Mouse (Mus musculus) myocyte (in vitro differentiated cells): ENCODE data around the gene Tmub2. TPM values are rescaled to one million over a fixed set of nuclear protein-coding genes. Genes with fewer than 3 reads are reported as not detected.

Experiments used
- H3K27me3 ChIP-seq: one replicate; pipeline ENCODE4 v1.6.1; 2011; ENCODE audit not compliant: control insufficient read depth, insufficient read depth, insufficient read length
- H3K36me3 ChIP-seq: one replicate; pipeline ENCODE4 v1.6.1; 2011; ENCODE audit not compliant: control insufficient read depth, insufficient read depth
- H3K4me2 ChIP-seq: one replicate; pipeline ENCODE4 v1.6.1; 2011; ENCODE audit warnings: low read depth, control low read depth
- H3K4me3 ChIP-seq: one replicate; pipeline ENCODE4 v1.5.1; 2011; ENCODE audit warnings: mild to moderate bottlenecking, control low read depth, moderate library complexity
- H3K79me2 ChIP-seq: one replicate; pipeline ENCODE4 v1.6.1; 2011; ENCODE audit not compliant: control insufficient read depth, insufficient read depth
- H3ac ChIP-seq: one replicate; pipeline ENCODE4 v1.6.1; 2011; ENCODE audit not compliant: control insufficient read depth, insufficient read length
- CEBPB ChIP-seq: IDR thresholded peaks from 2 replicates; pipeline ENCODE4 v1.6.1; 2011; ENCODE audit warnings: mild to moderate bottlenecking, moderate library complexity; ENCODE audit not compliant: poor library complexity, insufficient read depth, severe bottlenecking
- E2F4 ChIP-seq: IDR thresholded peaks from one replicate; pipeline ENCODE4 v1.6.1; 2011; ENCODE audit warnings: mild to moderate bottlenecking, control low read depth, moderate library complexity; ENCODE audit not compliant: insufficient read depth
- MAX ChIP-seq: IDR thresholded peaks from one replicate; pipeline ENCODE4 v1.6.1; 2011; ENCODE audit warnings: low read depth, mild to moderate bottlenecking, control low read depth
- MYOD1 ChIP-seq, 3 experiments: IDR thresholded peaks; one replicate each; pipeline ENCODE4 v1.6.1; 2011; ENCODE audit warnings: control low read depth in 2 of 3, low read depth in 2 of 3, mild to moderate bottlenecking in 2 of 3, moderate library complexity in 1 of 3; ENCODE audit not compliant: insufficient read length in 2 of 3, control insufficient read depth in 1 of 3
- MYOG ChIP-seq, 3 experiments: IDR thresholded peaks; one replicate each; pipeline ENCODE4 v1.6.1; 2011; ENCODE audit warnings: control low read depth in 2 of 3, low read depth in 2 of 3, mild to moderate bottlenecking in 2 of 3; ENCODE audit not compliant: insufficient read length in 2 of 3, control insufficient read depth in 1 of 3, insufficient read depth in 1 of 3
- POLR2A ChIP-seq: IDR thresholded peaks from one replicate; pipeline ENCODE4 v1.6.1; 2011; ENCODE audit warnings: low read depth, mild to moderate bottlenecking, control low read depth, moderate library complexity; ENCODE audit not compliant: insufficient read length
- POLR2AphosphoS2 ChIP-seq: IDR thresholded peaks from one replicate; pipeline ENCODE4 v1.6.1; 2011; ENCODE audit warnings: low read depth, control low read depth; ENCODE audit not compliant: insufficient read length
- REST ChIP-seq: IDR thresholded peaks from one replicate; pipeline ENCODE4 v1.6.1; 2011; ENCODE audit warnings: mild to moderate bottlenecking, control low read depth, moderate library complexity; ENCODE audit not compliant: insufficient read depth, insufficient read length
- SRF ChIP-seq: IDR thresholded peaks from one replicate; pipeline ENCODE4 v1.6.1; 2011; ENCODE audit warnings: low read depth; ENCODE audit not compliant: control insufficient read depth, insufficient read length
- TCF12 ChIP-seq: IDR thresholded peaks from one replicate; pipeline ENCODE4 v1.6.1; 2011; ENCODE audit warnings: mild to moderate bottlenecking, control low read depth; ENCODE audit not compliant: poor library complexity, insufficient read depth, severe bottlenecking
- TCF3 ChIP-seq: IDR thresholded peaks from one replicate; pipeline ENCODE4 v1.6.1; 2011; ENCODE audit warnings: low read depth, control low read depth; ENCODE audit not compliant: insufficient read length
- USF1 ChIP-seq: IDR thresholded peaks from one replicate; pipeline ENCODE4 v1.6.1; 2011; ENCODE audit warnings: low read depth, mild to moderate bottlenecking, control low read depth, moderate library complexity
- polyA plus RNA-seq: library from polyadenylated mRNA; unstranded; fragments of >200 nt; fragmentation: generic; extraction: Trizol; gene quantifications from one replicate; pipeline ENCODE4 v1.2.1, GENCODE M21; 2012; ENCODE audit warnings: missing spikeins

The Tmub2 gene
- polyA plus RNA-seq, 1 experiment = 39.5 TPM

- H3K27me3 ChIP-seq = no peaks in the 10 kb centered on the region
- no peaks in the 10 kb centered on the region for H3K36me3 ChIP-seq
- peak overlapping the region; percentile 50 for H3K4me3 ChIP-seq
- peak overlapping the region; percentile 79 for H3K4me2 ChIP-seq
- peaks cover 9% of the 10 kb centered on the region for H3K79me2 ChIP-seq
- H3ac ChIP-seq = no peak overlapping the region
- no peak for TF ChIP-seq MYOG (IDR thresholded peaks at IDR 0.05; ENCODE audit: control insufficient read depth in 1 of 3, insufficient read depth in 1 of 3, insufficient read length in 2 of 3, low read depth in 2 of 3)
- no peak for TF ChIP-seq MYOD1 (IDR thresholded peaks at IDR 0.05; ENCODE audit: control insufficient read depth in 1 of 3, insufficient read length in 2 of 3, low read depth in 2 of 3)
- no peak for TF ChIP-seq POLR2A
- TF ChIP-seq E2F4 = no peak
- TF ChIP-seq TCF12 = no peak
- no peak for TF ChIP-seq CEBPB
- no peak for TF ChIP-seq SRF
- no peak for TF ChIP-seq TCF3
- TF ChIP-seq USF1 = no peak
- TF ChIP-seq REST = no peak
- TF ChIP-seq MAX = no peak
- no peak for TF ChIP-seq POLR2AphosphoS2
Observed at GRCm38 (mm10) chr11:102249351-102250090, 35.2 kb upstream of the Tmub2 start.

GRCm38 (mm10) chr11:102257514-102257913 is 27.2 kb upstream of the Tmub2 start:
- H3K27me3 ChIP-seq = no peaks in the 10 kb centered on the region
- H3K4me2 ChIP-seq = no peak overlapping the region
- no peak overlapping the region for H3ac ChIP-seq
- H3K79me2 ChIP-seq = no peaks in the 10 kb centered on the region
- no peak overlapping the region for H3K4me3 ChIP-seq
- TF ChIP-seq TCF3 (no peak), USF1 (no peak), TCF12 (no peak), MAX (no peak), POLR2AphosphoS2 (no peak), MYOD1 (IDR thresholded peaks at IDR 0.05; ENCODE audit: control insufficient read depth in 1 of 3, insufficient read length in 2 of 3, low read depth in 2 of 3) (no peak), MYOG (IDR thresholded peaks at IDR 0.05; ENCODE audit: control insufficient read depth in 1 of 3, insufficient read depth in 1 of 3, insufficient read length in 2 of 3, low read depth in 2 of 3) (no peak), POLR2A (no peak), E2F4 (no peak), SRF (no peak), REST (no peak), CEBPB (no peak)
- peaks cover 4% of the 10 kb centered on the region for H3K36me3 ChIP-seq

GRCm38 (mm10) chr11:102258095-102258494 is 26.6 kb upstream of the Tmub2 start:
- no peak overlapping the region for H3K4me3 ChIP-seq
- TF ChIP-seq E2F4 (no peak), MYOD1 (IDR thresholded peaks at IDR 0.05; ENCODE audit: control insufficient read depth in 1 of 3, insufficient read length in 2 of 3, low read depth in 2 of 3) (no peak), CEBPB (no peak), POLR2AphosphoS2 (no peak), TCF12 (no peak), MYOG (IDR thresholded peaks at IDR 0.05; ENCODE audit: control insufficient read depth in 1 of 3, insufficient read depth in 1 of 3, insufficient read length in 2 of 3, low read depth in 2 of 3) (no peak), USF1 (no peak), TCF3 (no peak), REST (no peak), POLR2A (no peak), SRF (no peak), MAX (no peak)
- no peak overlapping the region for H3K4me2 ChIP-seq
- H3K36me3 ChIP-seq = peaks cover 4% of the 10 kb centered on the region
- H3K79me2 ChIP-seq = no peaks in the 10 kb centered on the region
- H3K27me3 ChIP-seq = no peaks in the 10 kb centered on the region
- H3ac ChIP-seq = no peak overlapping the region

GRCm38 (mm10) chr11:102258521-102258920 is 26.2 kb upstream of the Tmub2 start:
- peaks cover 4% of the 10 kb centered on the region for H3K36me3 ChIP-seq
- TF ChIP-seq USF1 (no peak), MYOD1 (IDR thresholded peaks at IDR 0.05; ENCODE audit: control insufficient read depth in 1 of 3, insufficient read length in 2 of 3, low read depth in 2 of 3) (no peak), TCF3 (no peak), POLR2A (no peak), E2F4 (no peak), TCF12 (no peak), SRF (no peak), REST (no peak), CEBPB (no peak), MYOG (IDR thresholded peaks at IDR 0.05; ENCODE audit: control insufficient read depth in 1 of 3, insufficient read depth in 1 of 3, insufficient read length in 2 of 3, low read depth in 2 of 3) (no peak), POLR2AphosphoS2 (no peak), MAX (no peak)
- no peaks in the 10 kb centered on the region for H3K27me3 ChIP-seq
- H3ac ChIP-seq = no peak overlapping the region
- no peak overlapping the region for H3K4me2 ChIP-seq
- H3K79me2 ChIP-seq = no peaks in the 10 kb centered on the region
- H3K4me3 ChIP-seq = no peak overlapping the region
